Mouse (Mus musculus) macrophage (primary cell): ENCODE data around the gene Gm21292. TPM values are rescaled to one million over a fixed set of nuclear protein-coding genes. Genes with fewer than 3 reads are reported as not detected.
"Not testable (repeated sequence)": the region's sequence is repeated elsewhere in the genome, so short reads cannot be mapped to it uniquely, and the experiment has no call there.

Experiments
- H3K27ac ChIP-seq: fragments of 350-480 bp; formaldehyde crosslinking; 2 replicates; pipeline ENCODE4 v1.9.0; 2021
- H3K36me3 ChIP-seq: fragments of 350-480 bp; formaldehyde crosslinking; 2 replicates; pipeline ENCODE4 v1.9.0; 2021; ENCODE audit errors: inconsistent target
- H3K4me3 ChIP-seq: fragments of 350-480 bp; formaldehyde crosslinking; 2 replicates; pipeline ENCODE4 v1.9.0; 2021; ENCODE audit errors: inconsistent target
- H3K79me2 ChIP-seq: fragments of 350-480 bp; formaldehyde crosslinking; 2 replicates; pipeline ENCODE4 v1.9.0; 2021; ENCODE audit errors: inconsistent target
- WGBS: methylation state at CpG from one replicate; pipeline ENCODE4 v1.1.7; 2026; ENCODE audit warnings: inconsistent platforms; ENCODE audit not compliant: missing documents; 5-methylcytosine and 5-hydroxymethylcytosine counted together
- polyA plus RNA-seq: library from polyadenylated mRNA; stranded (reverse); fragments of 250-400 nt; gene quantifications from 3 replicates; pipeline ENCODE4 v1.2.4, GENCODE M21; 2018; ENCODE audit warnings: inconsistent platforms
- total RNA-seq, 78 experiments: library from RNA; depleted of rRNA; stranded (reverse); fragments of 250-400 nt; gene quantifications; 1 replicate in 9 of 78; 2 replicates in 24 of 78; 3 replicates in 43 of 78; 4 replicates in 2 of 78; pipeline ENCODE4 v1.2.4; 2018; ENCODE audit warnings: inconsistent platforms in 56 of 78

Gene Gm21292
- not detected for total RNA-seq (2018; cell fraction: chromatin; rRNA removed)
- total RNA-seq (2018; cell fraction: cytosol; rRNA removed) = not detected
- not detected for total RNA-seq (2018; cell fraction: nucleus; rRNA removed)
- polyA plus RNA-seq = not detected in 3 replicates

GRCm38 (mm10) chrY:9133824-9134223 is at the start of gene Gm21292:
Gm21292 (minus strand) TSS chrY:9133924.
- WGBS = no CpG with 5 or more reads among the region's 2 CpGs
- not testable (repeated sequence) for H3K36me3 ChIP-seq, H3K4me3 ChIP-seq, H3K27ac ChIP-seq, H3K79me2 ChIP-seq

Other genes with a start within 250 kb of the Gm21292 start
- not detected in 3 replicates for gene Gm21721, start 68.3 kb upstream of the Gm21292 start, polyA plus RNA-seq
- gene Gm21812, start 213.3 kb upstream of the Gm21292 start, polyA plus RNA-seq = not detected in 3 replicates